Mouse (Mus musculus): ENCODE data around the gene Col19a1.
A peak's percentile ranks its signal among the peaks of the same experiment; 100 is the strongest.

Gene Col19a1

DNA sequence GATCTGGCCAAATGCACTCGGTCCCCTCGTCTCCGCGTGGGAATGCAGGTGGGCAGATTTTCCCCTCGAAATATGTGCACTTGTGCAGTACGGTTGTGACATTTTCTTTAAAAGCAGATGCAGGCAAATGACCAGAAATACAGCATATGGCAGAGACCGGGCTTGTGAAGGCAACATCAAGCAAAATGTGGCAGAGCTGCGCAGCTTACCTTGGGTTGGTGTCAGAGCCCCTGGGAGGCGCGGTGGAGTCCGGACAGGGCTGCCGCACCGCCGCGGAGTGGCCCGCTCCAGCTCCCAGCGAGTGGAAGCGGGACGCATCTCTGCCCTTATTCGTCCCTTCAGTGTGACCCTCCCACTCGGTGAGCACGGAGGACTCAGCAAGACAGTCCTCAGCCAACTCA lies at the start of gene Col19a1:
Gene Col19a1, minus strand, starts transcription at position 332 of the 401 bp plus-strand sequence.
- DNase-seq: peak; percentile 18 to 34

DNA sequence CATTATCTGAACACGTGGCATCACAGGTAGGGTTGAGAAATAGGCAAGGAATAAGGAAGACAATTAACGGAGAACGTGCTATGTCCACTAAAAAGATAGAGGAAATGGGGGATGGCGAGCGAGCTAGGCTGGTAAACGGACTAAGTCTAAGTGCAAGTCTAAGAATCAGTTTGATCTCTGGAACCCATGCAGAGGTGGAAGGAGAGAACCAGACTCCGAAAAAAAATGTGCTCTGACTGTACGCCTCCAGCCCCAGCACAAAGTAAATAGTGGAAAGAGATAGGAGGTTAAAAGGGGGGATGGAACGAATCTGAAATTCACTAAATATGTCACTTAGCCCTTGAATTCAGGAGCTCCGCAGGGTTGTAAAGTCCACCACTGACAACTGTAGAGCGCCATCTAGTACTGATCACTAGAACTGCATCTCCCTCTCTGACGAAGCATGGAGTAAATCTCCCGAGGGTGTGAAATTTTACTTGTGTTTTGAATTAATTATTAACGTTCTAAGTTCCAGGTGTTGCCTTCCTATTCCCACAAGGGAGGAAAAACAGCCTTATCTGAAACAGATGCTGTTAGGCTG lies 46.4 kb upstream of the Col19a1 start:
- DNase-seq: peak; percentile 10 to 17

DNA sequence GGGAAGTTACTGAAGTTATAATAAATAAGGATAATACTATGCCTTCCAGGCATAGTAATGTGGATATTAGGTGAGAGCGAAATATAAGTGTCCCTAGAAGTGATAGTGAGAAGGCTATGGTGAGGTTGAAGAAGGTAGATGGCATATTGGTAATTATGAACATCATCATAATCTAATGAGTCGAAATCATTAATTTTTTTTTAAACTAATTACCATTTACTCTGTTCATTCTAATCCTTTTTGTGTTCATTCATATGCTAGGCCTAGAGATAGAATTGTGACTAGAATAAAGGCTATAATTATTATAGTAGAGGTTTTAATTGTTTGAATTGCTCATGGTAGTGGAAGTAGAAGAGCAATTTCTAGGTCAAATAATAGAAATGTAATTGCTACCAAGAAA lies 25.3 kb upstream of the Col19a1 start:
- peak in 1 of 2 experiments; percentile 4 for DNase-seq

DNA sequence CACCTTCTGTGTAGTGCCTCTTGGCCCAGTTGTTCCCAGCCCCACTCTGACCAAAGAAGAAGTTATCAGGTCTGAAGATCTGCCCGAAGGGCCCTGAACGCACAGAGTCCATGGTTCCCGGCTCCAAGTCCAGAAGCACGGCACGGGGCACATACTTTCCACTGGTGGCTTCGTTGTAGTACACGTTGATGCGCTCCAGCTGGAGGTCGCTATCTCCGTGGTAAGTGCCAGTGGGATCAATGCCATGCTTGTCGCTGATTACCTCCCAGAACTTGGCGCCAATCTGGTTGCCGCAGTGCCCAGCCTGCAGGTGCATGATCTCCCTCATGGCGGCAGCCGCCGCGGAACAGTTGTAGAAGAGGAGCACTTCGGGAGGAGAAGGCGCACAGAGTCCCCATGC lies 7.8 kb upstream of the Col19a1 start:
- no peak for DNase-seq

DNA sequence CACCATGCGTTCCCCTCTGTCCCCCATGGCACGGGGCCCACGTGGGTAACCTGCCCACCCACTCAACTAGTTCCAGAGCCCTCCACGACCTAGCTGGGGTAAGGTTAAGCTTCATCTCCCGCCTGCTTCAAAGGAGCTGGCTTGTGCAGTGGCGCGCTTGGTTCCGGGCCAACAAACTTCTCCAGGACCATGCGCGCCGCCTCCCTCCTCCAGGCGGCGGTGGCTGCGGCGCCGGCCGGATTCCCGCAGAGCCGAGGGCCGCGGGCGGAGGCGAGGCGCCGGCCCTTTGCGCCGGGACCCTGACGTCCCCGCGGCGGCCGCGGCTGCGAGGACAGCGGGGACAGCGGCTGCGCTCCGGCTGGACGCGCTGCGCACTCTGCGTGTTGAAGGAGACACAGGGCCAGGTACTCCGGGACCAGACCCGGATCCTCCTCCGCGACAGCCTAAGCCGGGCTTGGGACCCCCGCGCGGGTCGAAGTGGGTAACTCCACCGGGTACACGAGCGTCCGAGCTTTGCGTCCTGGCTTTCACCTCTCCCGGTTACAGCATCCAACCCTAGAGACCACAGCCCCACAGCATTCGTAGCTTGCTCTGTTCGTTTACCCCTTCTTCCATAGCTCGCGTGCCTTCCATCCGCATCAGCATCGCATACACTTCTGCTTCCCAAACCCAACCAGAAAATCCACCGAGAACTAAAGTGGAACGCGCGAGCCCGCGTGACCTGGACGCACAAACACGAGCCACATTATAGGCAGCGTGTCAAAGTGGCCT lies 717 bp downstream of the Col19a1 start:
- peak; percentile 73 for DNase-seq

DNA sequence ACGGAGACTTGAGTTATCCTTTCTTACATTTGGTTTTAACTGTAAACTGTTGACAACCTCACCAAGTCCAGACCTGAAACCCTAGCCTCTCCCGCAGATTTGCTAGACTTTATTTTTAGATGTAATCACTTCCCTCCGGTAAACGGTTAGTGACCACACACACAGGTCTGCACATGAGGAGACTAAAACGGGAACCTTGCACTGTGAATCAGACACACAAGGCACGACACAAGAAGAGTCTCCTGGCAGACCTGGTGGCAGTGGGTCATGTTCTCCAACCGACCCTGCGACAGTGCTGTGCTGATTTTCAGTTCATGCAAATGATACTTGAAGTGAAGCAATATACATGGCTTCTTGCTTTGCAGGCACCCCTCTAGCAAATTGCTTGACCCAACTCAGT lies 14.7 kb downstream of the Col19a1 start:
- DNase-seq: no peak

DNA sequence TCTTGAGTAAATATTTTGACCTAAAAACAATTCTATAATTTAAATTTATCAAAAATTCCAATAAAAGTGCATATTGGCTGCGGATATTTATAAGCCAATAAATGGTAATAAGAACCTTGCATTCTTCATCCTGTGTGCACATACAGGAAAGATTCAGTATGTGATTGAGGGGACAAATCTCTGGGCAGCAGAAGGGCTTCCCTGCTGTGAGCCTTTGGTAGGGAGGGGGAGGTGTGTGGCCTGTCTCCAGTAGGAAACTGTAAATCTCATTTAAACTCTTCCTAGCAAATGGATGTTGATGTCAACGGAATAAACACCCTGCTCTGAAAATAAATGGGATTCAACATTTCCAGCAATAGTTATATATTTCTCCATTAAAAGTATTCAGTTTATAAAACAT lies 23.2 kb downstream of the Col19a1 start:
- DNase-seq: no peak

DNA sequence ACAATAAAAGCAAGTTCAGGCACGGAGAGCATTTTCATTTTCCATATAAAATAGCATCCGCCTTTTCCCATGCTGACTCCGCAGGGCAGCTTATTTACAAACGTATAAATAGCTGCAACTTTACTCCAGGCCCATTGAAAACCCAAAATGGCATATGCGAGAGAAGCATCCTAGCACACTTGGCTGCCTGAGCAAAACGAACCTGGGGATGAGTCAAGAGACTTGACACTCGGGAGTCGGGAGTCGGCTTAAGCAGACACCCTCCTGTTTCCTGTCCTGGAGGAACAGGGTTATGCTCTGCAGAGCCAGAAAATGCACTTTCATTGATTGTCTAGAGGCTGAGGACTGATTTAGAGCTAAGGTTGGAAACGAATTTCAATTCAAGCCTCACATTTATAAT lies 29.3 kb downstream of the Col19a1 start:
- no peak for DNase-seq

DNA sequence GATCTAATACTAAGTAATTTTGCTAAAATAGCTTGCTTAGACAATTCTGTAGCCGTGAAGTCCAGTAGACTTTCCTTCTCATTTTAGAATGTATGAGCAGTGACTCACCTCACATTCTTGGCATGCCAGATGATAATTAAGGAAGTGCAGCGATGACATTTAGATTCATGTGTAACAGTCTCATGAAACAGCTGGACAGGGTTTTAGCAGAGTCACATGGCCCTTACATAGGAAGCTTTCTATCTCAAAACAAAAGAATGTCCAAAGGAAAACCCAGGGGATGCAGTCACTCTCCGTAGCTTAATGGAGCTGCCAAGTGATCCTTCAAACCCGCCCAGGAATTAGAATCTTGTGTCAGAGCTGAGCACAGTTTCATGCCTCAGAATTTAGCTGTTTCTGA lies 33.8 kb downstream of the Col19a1 start:
- DNase-seq: no peak

DNA sequence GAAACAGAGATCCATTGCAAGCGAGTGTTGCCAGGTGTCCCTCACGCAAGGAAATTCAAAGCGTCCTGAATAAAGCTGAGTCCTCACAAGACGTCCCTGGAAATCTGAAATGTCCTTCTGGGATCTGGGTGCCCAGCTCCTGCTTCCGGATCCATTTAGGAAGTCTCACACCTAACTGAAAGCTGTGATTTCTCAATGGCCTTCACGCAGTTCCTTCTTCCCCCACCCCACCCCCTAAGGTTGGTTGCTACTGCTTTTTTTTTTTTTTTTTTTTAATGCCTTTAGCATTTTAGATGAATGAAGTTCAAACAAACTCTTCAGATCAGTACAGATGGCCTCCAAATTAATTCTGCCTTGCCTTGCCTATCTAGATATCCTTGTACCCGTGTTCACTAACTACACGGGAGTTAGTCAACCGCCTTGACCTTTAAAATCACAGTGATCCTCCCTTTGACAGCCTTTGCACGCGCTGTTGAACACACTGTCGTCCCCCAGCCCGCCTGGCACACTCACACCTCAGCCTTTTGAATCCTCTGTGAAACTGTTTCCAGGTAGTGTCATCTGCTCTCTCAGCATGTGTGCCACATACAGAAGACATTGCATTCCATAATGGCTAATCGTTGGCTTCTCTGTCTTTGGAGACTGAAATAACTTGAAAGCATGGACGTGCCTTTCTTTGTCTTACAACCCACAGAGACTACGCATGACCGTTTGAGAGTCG lies 36.6 kb downstream of the Col19a1 start:
- peak in 1 of 2 experiments; percentile 2 for DNase-seq

DNA sequence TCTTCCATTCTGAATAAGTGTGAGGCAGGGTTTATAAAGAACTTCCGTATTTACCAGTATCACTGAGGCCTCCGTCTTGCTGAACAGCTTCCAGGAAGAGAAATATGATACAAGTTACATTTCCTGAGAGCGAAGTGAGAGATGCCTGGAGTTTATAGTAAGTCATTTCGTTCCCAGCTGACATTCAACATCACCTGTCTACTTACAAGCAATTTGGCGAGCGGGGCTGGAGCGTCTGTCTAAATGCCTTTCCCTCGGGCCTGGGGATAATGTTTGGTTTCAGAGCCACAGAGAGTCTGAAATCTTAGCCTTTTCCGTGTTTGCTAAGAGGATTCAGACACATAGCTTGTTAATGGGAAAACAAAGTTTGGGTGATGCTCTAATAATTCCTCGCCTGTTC lies 37.2 kb downstream of the Col19a1 start:
- DNase-seq: no peak

DNA sequence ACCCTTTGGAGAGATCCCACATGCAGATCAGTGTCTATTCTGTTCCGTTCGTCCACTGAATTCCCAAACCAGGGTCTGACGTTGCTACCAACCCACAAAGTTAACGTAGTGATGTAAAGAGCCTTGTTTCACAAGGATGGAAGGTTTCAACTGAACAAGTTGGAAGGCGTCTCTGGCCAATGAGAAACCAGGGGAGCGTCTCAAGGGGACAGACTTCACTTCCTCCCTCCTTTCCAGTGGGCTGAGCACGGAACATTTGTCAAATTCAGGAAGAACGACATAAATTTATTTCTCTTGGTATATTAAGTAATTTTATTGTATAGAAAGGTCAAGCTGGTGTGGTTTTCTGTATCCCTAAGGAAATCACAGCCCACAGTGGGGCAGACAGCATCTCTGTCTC lies 38.2 kb downstream of the Col19a1 start:
- no peak for DNase-seq

DNA sequence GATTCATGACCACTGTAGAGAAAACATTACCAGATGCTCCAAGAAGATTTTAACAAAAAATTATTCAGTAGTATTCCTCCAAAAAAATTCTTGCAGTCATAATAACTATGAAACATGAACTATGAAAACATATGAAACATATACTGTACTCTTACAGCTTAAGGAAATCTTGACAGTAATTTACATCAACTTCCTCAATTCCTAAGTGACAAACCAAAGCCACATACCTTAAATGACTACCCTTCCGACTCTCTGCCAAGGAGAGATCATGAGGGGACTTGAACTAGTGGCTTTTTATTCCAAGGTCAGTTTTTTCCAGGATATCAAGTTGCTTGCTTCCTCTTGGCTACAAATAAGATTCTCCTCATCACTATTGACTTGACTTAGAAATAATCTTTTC lies 39.7 kb downstream of the Col19a1 start:
- no peak for DNase-seq

DNA sequence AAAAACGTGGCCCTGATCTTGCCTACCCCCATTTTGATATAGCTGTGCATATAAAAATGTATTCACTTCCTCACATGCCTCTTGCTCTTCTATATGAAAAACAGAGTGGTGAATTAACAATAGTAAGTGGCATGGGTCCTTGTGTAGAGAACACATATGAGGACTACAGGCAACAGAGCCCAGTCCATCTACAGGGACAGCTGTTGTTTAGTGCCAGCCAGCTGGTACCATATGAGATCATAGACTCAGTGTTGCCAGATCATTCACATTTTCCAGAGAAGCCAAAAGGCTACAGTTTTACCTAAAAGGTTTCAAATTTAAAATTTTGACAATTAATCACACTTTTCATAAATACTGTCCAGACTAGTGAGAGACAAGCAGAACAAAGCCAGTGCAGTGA lies 47.4 kb downstream of the Col19a1 start:
- DNase-seq: no peak

DNA sequence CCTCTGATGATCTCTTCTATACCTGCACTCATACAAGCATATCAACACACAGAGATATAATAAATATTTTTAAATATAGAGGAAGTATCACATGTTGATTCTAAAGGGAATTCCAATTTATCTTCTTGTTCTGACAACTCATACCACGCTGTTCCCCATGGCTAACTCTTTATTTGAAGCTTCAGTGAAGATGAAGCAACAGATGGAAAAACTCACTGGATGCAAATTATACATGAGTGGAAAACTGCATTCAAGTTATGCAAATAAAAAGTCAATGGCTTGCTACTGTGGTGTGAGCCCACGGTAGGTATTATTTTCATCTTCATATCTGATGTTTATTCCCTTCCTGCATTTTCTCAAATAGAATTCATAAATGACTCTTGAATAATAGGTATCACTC lies 60.1 kb downstream of the Col19a1 start:
- no peak for DNase-seq

DNA sequence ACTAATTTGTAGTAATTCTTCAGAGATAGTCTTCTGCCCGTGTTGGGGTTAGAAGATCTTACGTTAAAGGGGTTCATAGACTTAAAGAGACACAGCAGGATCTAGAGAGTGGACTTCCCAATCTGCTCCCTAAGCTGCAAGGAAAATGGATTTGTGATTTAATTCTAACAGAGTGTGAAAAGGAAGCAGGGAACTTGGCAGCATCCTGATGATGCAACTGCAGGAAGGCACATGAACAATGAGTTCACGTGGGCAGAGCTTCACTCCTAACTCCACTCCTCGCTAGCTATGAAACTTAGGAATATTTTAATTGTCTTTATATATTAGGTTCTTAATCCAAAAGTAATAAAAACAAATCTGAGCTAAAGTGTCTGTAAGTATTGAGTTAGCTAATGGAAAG lies 69.8 kb downstream of the Col19a1 start:
- no peak for DNase-seq

DNA sequence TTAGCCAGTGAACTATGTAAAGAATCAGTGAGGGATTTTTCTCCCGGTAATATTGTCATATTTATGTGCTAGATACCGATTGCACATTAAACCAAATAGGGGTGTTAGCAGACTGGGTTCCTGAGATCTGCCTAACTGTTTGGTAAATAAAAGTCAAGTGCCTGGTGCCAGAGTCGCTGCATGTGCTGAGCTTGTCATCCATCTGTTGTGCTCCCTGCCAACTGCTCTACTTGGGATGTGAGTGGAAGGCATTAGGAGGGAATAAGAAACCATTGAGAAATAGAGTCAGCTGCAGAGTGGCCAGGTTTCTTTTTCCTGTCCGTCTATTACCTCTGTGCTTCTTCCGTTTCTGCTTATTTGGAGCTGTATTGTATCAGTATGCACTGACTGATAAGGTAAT lies 71.9 kb downstream of the Col19a1 start:
- DNase-seq: no peak

DNA sequence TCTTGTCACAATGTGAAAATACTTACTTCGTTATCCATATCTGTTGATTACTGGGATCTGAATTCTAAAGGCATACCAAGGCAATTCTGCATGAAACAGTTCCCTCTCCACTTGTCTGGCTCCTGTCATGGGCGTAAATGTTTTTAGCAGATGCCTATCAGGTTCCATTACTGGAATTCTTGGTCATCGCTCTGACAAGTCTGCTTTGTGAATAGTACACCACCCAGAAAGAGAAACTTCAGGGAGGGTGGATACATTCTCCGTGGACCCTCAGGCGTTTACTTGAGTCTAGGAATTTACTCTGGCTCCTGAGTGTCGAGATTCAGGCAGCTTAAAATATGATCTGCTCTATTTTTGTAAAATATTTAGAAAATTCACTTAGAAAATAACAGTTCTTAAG lies 75.7 kb downstream of the Col19a1 start:
- DNase-seq: no peak

DNA sequence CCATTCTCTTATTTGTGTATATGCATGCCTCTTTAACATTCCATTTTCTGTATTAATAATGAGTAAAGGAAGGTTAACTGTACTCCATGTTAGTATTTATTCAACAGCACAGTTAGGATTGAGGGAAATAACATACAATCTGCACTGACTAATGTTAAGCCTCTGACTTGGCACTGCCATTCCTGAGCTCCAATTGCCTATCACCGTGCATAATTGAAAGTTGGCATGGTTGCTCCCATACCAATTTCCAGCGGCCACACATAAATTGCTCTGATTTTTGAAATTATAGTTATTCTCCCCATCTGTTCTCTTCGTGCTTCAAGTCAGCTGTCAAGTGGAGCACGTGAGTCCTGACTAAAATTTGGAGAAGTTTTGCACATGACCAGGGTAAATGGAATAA lies 91.9 kb downstream of the Col19a1 start:
- no peak for DNase-seq

DNA sequence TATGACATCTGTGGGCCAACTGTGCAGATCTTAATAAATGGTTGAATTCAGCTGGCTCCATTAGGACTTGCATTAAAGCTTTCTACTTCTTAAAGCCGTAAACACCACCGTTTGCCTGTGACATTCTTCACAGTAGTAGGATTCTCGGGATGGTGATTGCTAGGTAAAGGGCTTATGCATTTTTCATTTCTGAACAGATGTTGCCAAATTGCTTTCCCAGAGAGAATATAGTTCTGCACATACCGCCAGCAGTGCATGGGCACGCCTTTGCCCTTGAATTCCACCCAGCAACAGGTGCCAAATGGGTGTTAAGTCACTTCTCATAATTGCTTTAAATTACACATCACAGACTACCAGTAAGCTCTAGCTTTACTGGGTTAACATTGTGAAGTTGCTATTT lies 103.1 kb downstream of the Col19a1 start:
- no peak for DNase-seq

DNA sequence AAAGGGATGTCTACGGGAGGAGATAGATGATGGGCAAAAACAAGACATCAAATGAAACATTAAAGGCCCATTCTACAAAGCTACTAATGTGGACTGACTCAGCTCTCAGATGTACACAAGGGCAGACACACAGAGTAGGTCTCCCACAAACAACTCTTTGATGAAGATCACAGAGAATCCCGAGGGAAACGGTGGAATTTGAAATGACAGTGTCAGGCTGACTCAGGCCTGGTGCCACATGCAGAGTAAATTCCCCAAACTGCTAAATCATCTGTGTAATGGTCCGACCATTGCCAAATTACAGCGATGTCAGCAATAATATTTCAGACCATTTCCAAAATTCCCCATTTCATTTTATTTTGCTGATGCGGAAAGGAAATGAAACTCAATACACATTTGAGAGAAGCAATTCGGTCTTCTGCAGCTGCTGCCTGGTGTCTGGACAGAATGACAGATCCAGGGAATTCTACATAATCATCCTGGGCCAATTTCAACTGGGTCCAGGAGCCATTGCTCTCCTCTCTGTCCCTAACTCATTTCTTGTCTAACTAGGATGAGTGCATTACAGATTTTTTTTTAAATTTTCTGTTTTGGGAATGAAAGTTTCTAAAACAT lies 116.1 kb downstream of the Col19a1 start:
- no peak for DNase-seq

DNA sequence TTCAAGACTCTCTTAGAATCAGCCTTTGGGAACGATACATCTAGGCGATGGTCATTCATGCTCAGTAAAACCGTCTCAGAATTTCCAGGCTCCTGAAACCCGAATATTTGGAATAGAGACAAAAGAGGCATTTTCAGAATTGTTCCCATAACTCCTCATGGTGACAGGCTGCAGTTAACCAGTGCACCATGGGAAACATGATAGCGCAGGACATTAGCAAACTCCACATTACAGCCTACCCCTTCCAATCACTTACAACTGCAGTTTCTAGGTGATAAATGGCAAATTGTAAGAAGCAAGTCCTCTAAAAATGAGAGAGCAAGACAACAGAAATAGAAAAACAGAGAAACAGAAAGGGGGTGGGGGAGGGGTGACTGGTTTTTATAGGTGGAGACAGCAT lies 116.6 kb downstream of the Col19a1 start:
- DNase-seq: no peak

DNA sequence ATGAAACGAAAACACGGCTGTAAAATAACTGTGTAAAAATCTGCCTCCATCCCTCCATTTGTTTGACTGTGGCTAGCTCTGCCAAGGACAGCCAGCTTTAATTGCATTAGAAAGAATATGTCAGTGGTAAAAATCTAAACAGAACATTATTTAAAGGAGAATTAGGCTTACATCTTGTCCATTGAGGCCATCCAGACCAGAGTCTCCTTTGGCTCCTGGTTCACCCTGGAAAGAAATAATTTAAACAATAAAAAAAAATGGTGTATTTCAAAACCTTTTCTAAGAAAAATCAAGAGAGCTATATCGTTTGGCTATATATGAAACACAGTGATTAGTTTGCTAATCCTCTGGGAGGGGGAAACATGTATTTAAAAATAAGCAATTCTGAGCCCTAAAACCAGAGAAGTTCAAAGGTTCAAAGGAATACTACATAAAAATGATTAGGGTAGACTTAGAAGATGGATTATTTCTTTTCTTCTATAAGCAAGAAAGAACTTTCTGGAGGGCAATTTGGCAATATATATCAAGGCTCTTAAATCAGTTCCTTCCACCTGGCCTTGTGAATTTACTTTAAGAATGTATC lies 125.9 kb downstream of the Col19a1 start:
- no peak for DNase-seq
